In the genomic region with DNA sequence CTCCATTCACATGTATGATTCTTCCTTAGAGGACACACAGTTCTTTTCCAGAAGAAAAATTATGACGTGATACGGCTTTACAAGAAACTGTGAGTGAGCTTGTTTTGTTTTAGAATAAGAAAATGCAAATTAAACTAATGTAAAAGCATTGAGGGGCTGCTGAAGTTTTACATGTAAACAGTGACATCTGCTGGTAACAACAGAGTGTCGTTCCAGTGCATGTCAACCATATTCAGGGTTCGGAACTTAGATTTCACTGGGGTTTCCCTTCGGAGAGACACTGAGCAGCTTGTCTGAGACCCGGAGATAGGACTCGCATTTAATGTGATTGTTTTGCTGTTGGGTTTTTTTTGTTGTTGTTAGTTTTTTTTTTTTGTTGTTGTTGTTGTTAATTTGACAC, we compare ENCODE assay signal across 9 mouse cellular contexts.
A peak's percentile ranks its signal among the peaks of the same experiment; 100 is the strongest.
DNase-seq lines count a peak whose midpoint lies in the region; ATAC-seq and TF ChIP-seq lines count a peak whose summit lies in the region.
"Had no signal": no experiment of that assay in that cellular context is flagged by ENCODE, and none has a peak within 500 bp of the region (broad histone marks: within the 10 kb centered on the region; RNA-seq: fewer than 3 reads in every experiment).

No protein-coding gene starts in this region.

- H3K4me3 ChIP-seq in forebrain, embryonic 15.5 days, result no peak overlapping the region
- no peak overlapping the region for H3K4me3 ChIP-seq in forebrain, embryonic 12.5 days (replicated peaks)
- no peak overlapping the region for H3K4me3 ChIP-seq in hindbrain, postnatal 0 days (ENCODE audit: low read length)
- H3K4me3 ChIP-seq: lung, embryonic 15.5 days had no signal

- no peak overlapping the region for H3K4me2 ChIP-seq in forebrain, embryonic 15.5 days (replicated peaks)
- H3K4me2 ChIP-seq in forebrain, embryonic 12.5 days, result no peak overlapping the region
- H3K4me2 ChIP-seq in hindbrain, postnatal 0 days (ENCODE audit: low read depth, low read length), result no peak overlapping the region
- H3K4me2 ChIP-seq: lung, embryonic 15.5 days had no signal

- H3K4me1 ChIP-seq in forebrain, embryonic 15.5 days, result peaks cover 3% of the 10 kb centered on the region; the same call in 1 of the 2 replicates
- H3K4me1 ChIP-seq in forebrain, embryonic 12.5 days, result no peaks in the 10 kb centered on the region
- no peaks in the 10 kb centered on the region for H3K4me1 ChIP-seq in hindbrain, postnatal 0 days (ENCODE audit: insufficient read depth, low read length)
- H3K4me1 ChIP-seq: lung, embryonic 15.5 days had no signal

- no peaks in the 10 kb centered on the region for H3K9me3 ChIP-seq in forebrain, embryonic 15.5 days
- H3K9me3 ChIP-seq in forebrain, embryonic 12.5 days, result no peaks in the 10 kb centered on the region
- no peaks in the 10 kb centered on the region for H3K9me3 ChIP-seq in hindbrain, postnatal 0 days (ENCODE audit: low read length)
- H3K9me3 ChIP-seq: lung, embryonic 15.5 days had no signal

- H3K27ac ChIP-seq in forebrain, embryonic 15.5 days (replicated peaks), result no peak overlapping the region
- no peak overlapping the region for H3K27ac ChIP-seq in forebrain, embryonic 12.5 days
- no peak overlapping the region for H3K27ac ChIP-seq in hindbrain, postnatal 0 days
- H3K27ac ChIP-seq: lung, embryonic 15.5 days had no signal

- peak; percentile 75 for TF ChIP-seq CTCF in hindbrain, postnatal 0 days (IDR thresholded peaks at IDR 0.05; ENCODE audit: low read depth)

- ATAC-seq in forebrain, embryonic 15.5 days (replicated peaks), result peak; percentile 66
- ATAC-seq in forebrain, embryonic 12.5 days (ENCODE audit: low FRiP score), result no peak; the same call in 1 of the 2 replicates
- peak; percentile 58; the same call in 1 of the 2 replicates for ATAC-seq in hindbrain, postnatal 0 days

- no peaks in the 10 kb centered on the region for H3K36me3 ChIP-seq in forebrain, embryonic 15.5 days
- no peaks in the 10 kb centered on the region for H3K36me3 ChIP-seq in forebrain, embryonic 12.5 days (replicated peaks)
- no peaks in the 10 kb centered on the region for H3K36me3 ChIP-seq in hindbrain, postnatal 0 days (ENCODE audit: insufficient read depth, low read length)
- H3K36me3 ChIP-seq: lung, embryonic 15.5 days had no signal

- DNase-seq in thymus, postnatal 0 days (ENCODE audit: low spot score), result peak; percentile 15
- no peak for DNase-seq in thymus, postnatal 4 days
- peak; percentile 82 for DNase-seq in hindbrain, postnatal 0 days (ENCODE audit: low spot score)
- DNase-seq in retina, adult 2 months (ENCODE audit: low read depth, low spot score), result peak; percentile 20
- DNase-seq in testis, postnatal 10 days (ENCODE audit: low spot score), result no peak
- no peak for DNase-seq in c-Kit-positive CD71-positive TER-119-positive erythroid progenitor cells, embryonic 14.5 days (ENCODE audit: low spot score)

- 48% methylated on average over 7 of the region's 7 CpGs for WGBS in forebrain, embryonic 15.5 days
- 59% methylated on average over 7 of the region's 7 CpGs for WGBS in forebrain, embryonic 12.5 days
- whole genome bisulfite sequencing in hindbrain, postnatal 0 days, result 40% methylated on average over 7 of the region's 7 CpGs

- no peak overlapping the region for H3K9ac ChIP-seq in forebrain, embryonic 15.5 days (replicated peaks)
- H3K9ac ChIP-seq in forebrain, embryonic 12.5 days, result no peak overlapping the region
- H3K9ac ChIP-seq in hindbrain, postnatal 0 days (replicated peaks; ENCODE audit: low read length), result no peak overlapping the region
- H3K9ac ChIP-seq: lung, embryonic 15.5 days had no signal

- no peaks in the 10 kb centered on the region for H3K27me3 ChIP-seq in forebrain, embryonic 15.5 days
- no peaks in the 10 kb centered on the region for H3K27me3 ChIP-seq in forebrain, embryonic 12.5 days
- no peaks in the 10 kb centered on the region for H3K27me3 ChIP-seq in hindbrain, postnatal 0 days (ENCODE audit: insufficient read depth, low read length)
- H3K27me3 ChIP-seq: lung, embryonic 15.5 days had no signal

Comparison
In these comparisons a context has a peak if more than half of its experiments do, and no peak if none do; other contexts are left out.
1. DNase-seq: peak in thymus, postnatal 0 days (single experiment), hindbrain, postnatal 0 days (single experiment) and retina, adult 2 months (single experiment); none in thymus, postnatal 4 days (single experiment), testis, postnatal 10 days (single experiment) and c-Kit-positive CD71-positive TER-119-positive erythroid progenitor cells, embryonic 14.5 days (single experiment).